Mouse (Mus musculus) MEL (cell line): ENCODE data around the gene Rasl10a. TPM values are rescaled to one million over a fixed set of nuclear protein-coding genes. Genes with fewer than 3 reads are reported as not detected.
A peak's percentile ranks its signal among the peaks of the same experiment; 100 is the strongest.

Experiments used
- DNase-seq: peaks from one replicate; pipeline ENCODE4 v3.0.0; 2011; ENCODE audit warnings: low read depth, low spot score
- H3K27ac ChIP-seq: 2 replicates; pipeline ENCODE4 v1.5.1; 2012; ENCODE audit warnings: low read depth, mild to moderate bottlenecking, control low read depth, low read length, moderate library complexity; ENCODE audit not compliant: control insufficient read depth
- H3K27me3 ChIP-seq, 2 experiments: fragments of 150-350 bp in 1 of 2; sonication (generic) in 1 of 2; 2 replicates each; pipeline ENCODE4 v1.6.1; 2012; ENCODE audit warnings: low read length in 2 of 2, mild to moderate bottlenecking in 2 of 2, improper control_type of control experiment in 1 of 2, moderate library complexity in 1 of 2; ENCODE audit not compliant: insufficient read depth in 2 of 2, control insufficient read depth in 1 of 2
- H3K36me3 ChIP-seq, 2 experiments: 2 replicates each; pipeline ENCODE4 v1.6.1; 2012 to 2014; ENCODE audit warnings: low read length in 2 of 2, improper control_type of control experiment in 1 of 2, inconsistent platforms in 1 of 2, mild to moderate bottlenecking in 1 of 2; ENCODE audit not compliant: insufficient read depth in 2 of 2, control insufficient read depth in 1 of 2
- H3K4me1 ChIP-seq, 2 experiments: fragments of 150-350 bp in 1 of 2; sonication (generic) in 1 of 2; 2 replicates each; pipeline ENCODE4 v1.6.1; 2012; ENCODE audit warnings: low read length in 2 of 2, improper control_type of control experiment in 1 of 2, mild to moderate bottlenecking in 1 of 2; ENCODE audit not compliant: insufficient read depth in 2 of 2, control insufficient read depth in 1 of 2
- H3K4me3 ChIP-seq, 2 experiments: fragments of 150-350 bp in 1 of 2; sonication (generic) in 1 of 2; 2 replicates each; pipeline ENCODE4 v1.5.1; 2012; ENCODE audit warnings: low read depth in 2 of 2, low read length in 2 of 2, mild to moderate bottlenecking in 2 of 2, moderate library complexity in 2 of 2, control low read depth in 1 of 2, improper control_type of control experiment in 1 of 2; ENCODE audit not compliant: control insufficient read depth in 1 of 2, insufficient read depth in 1 of 2
- H3K79me2 ChIP-seq: 2 replicates; pipeline ENCODE4 v1.6.1; 2012; ENCODE audit warnings: mild to moderate bottlenecking, low read length, moderate library complexity; ENCODE audit not compliant: control insufficient read depth, poor library complexity, insufficient read depth
- H3K9ac ChIP-seq: 2 replicates; pipeline ENCODE4 v1.6.1; 2012; ENCODE audit warnings: low read depth, mild to moderate bottlenecking, control low read depth, low read length, moderate library complexity; ENCODE audit not compliant: control insufficient read depth, poor library complexity, severe bottlenecking
- H3K9me3 ChIP-seq: fragments of 150-350 bp; sonication (generic); replicated peaks from 2 replicates; pipeline ENCODE4 v1.6.1; 2012; ENCODE audit warnings: mild to moderate bottlenecking, low read length, improper control_type of control experiment, moderate library complexity; ENCODE audit not compliant: insufficient read depth
- CHD2 ChIP-seq: IDR thresholded peaks from 2 replicates; pipeline ENCODE4 v1.6.1; 2011; ENCODE audit warnings: low read length, improper control_type of control experiment
- EP300 ChIP-seq, 2 experiments: IDR thresholded peaks; 2 replicates each; pipeline ENCODE4 v1.6.1; 2011; ENCODE audit warnings: improper control_type of control experiment in 2 of 2, low read length in 2 of 2, low read depth in 1 of 2, mild to moderate bottlenecking in 1 of 2
- ETS1 ChIP-seq: IDR thresholded peaks from 2 replicates; pipeline ENCODE4 v1.6.1; 2012; ENCODE audit warnings: low read depth, mild to moderate bottlenecking, inconsistent platforms, low read length, improper control_type of control experiment, moderate library complexity
- KAT2A ChIP-seq: conservative IDR thresholded peaks from 2 replicates; pipeline ENCODE4 v1.6.1; 2012; ENCODE audit warnings: low read depth, low read length, improper control_type of control experiment, inconsistent platforms
- MAFK ChIP-seq: IDR thresholded peaks from 2 replicates; pipeline ENCODE4 v1.6.1; 2011; ENCODE audit warnings: low read depth, mild to moderate bottlenecking, low read length, improper control_type of control experiment, borderline replicate concordance
- MXI1 ChIP-seq: IDR thresholded peaks from 2 replicates; pipeline ENCODE4 v1.6.1; 2011; ENCODE audit warnings: mild to moderate bottlenecking, low read depth, low read length, improper control_type of control experiment
- MYC ChIP-seq: IDR thresholded peaks from 2 replicates; pipeline ENCODE4 v1.6.1; 2011; ENCODE audit warnings: low read depth, mild to moderate bottlenecking, low read length, improper control_type of control experiment, moderate library complexity
- NRF1 ChIP-seq: IDR thresholded peaks from 2 replicates; pipeline ENCODE4 v1.6.1; 2014; ENCODE audit warnings: low read depth, mild to moderate bottlenecking, inconsistent platforms, low read length, improper control_type of control experiment, moderate library complexity; ENCODE audit not compliant: poor library complexity, insufficient read depth, severe bottlenecking
- RAD21 ChIP-seq: IDR thresholded peaks from 2 replicates; pipeline ENCODE4 v1.6.1; 2011; ENCODE audit warnings: mild to moderate bottlenecking, low read depth, low read length, improper control_type of control experiment
- RCOR1 ChIP-seq: IDR thresholded peaks from 2 replicates; pipeline ENCODE4 v1.6.1; 2012; ENCODE audit warnings: low read depth, mild to moderate bottlenecking, inconsistent platforms, low read length, improper control_type of control experiment
- TAL1 ChIP-seq: IDR thresholded peaks from 2 replicates; pipeline ENCODE4 v1.6.1; 2012; ENCODE audit warnings: mild to moderate bottlenecking, inconsistent platforms, low read length, moderate library complexity, mixed read lengths
- TBP ChIP-seq: IDR thresholded peaks from 2 replicates; pipeline ENCODE4 v1.8.0; 2011; ENCODE audit warnings: low read depth, low read length, improper control_type of control experiment
- TCF12 ChIP-seq: IDR thresholded peaks from 2 replicates; pipeline ENCODE4 v1.6.1; 2014; ENCODE audit warnings: low read depth, mild to moderate bottlenecking, inconsistent platforms, low read length, improper control_type of control experiment, moderate library complexity
- USF2 ChIP-seq, 2 experiments: IDR thresholded peaks; 2 replicates each; pipeline ENCODE4 v1.6.1; 2011 to 2012; ENCODE audit warnings: improper control_type of control experiment in 2 of 2, low read length in 2 of 2, borderline replicate concordance in 1 of 2, inconsistent platforms in 1 of 2, low read depth in 1 of 2, mild to moderate bottlenecking in 1 of 2; ENCODE audit not compliant: insufficient read depth in 1 of 2
- polyA plus RNA-seq, 2 experiments: library from polyadenylated mRNA; stranded (reverse) in 1 of 2; unstranded in 1 of 2; fragments of >175 nt in 1 of 2; fragments of >200 nt in 1 of 2; gene quantifications; 2 replicates each; pipeline versions ENCODE4 v1.2.1 to v1.2.4; 2012; ENCODE audit warnings: low replicate concordance in 2 of 2, low read depth in 1 of 2; ENCODE audit not compliant: insufficient read length in 2 of 2, insufficient read depth in 1 of 2, missing spikeins in 1 of 2
- total RNA-seq: library from RNA; depleted of rRNA; stranded (reverse); fragments of 300-350 nt; gene quantifications from 2 replicates; pipeline ENCODE4 v1.2.3, GENCODE M21; 2012

Rasl10a gene
- total and polyA plus RNA-seq, 3 experiments = 0.23 to 1.3 TPM; not detected in 1

GRCm38 (mm10) chr11:5100283-5100682 lies 42.4 kb downstream of the Rasl10a start (continued):
- TF ChIP-seq NRF1 (no peak), MXI1 (no peak), EP300 (IDR thresholded peaks at IDR 0.05; ENCODE audit: low read depth in 1 of 2, low read length in 2 of 2) (peak in 1 of 2 experiments; percentile 42; a peak in 1 of 4 replicates), RAD21 (no peak), TCF12 (no peak)

GRCm38 (mm10) chr11:5100801-5101200 lies 42.9 kb downstream of the Rasl10a start:
- peak overlapping the region; percentile 99 for H3K9ac ChIP-seq
- H3K36me3 ChIP-seq = peaks cover 6 to 42% of the 10 kb centered on the region in 2 experiments
- H3K27ac ChIP-seq = peak overlapping the region; percentile 75
- peaks cover 56% of the 10 kb centered on the region for H3K79me2 ChIP-seq
- H3K9me3 ChIP-seq = no peaks in the 10 kb centered on the region
- no peak for TF ChIP-seq CHD2
- 0 out of 4 replicates have a peak, but pooled peaks of 1 of the 2 experiments have one; percentile 7 for TF ChIP-seq EP300 (IDR thresholded peaks at IDR 0.05; ENCODE audit: low read depth in 1 of 2, low read length in 2 of 2)
- TF ChIP-seq MAFK = no peak
- 0 out of 2 replicates have a peak, but pooled peaks have one; percentile 19 for TF ChIP-seq TAL1
- TF ChIP-seq ETS1 = peak; percentile 47; the same call in 1 of the 2 replicates
- TF ChIP-seq USF2 (IDR thresholded peaks at IDR 0.05; ENCODE audit: borderline replicate concordance in 1 of 2, insufficient read depth in 1 of 2, low read depth in 1 of 2, low read length in 2 of 2) = no peak
- TF ChIP-seq RCOR1 = no peak
- TF ChIP-seq, all 39 proteins: peak for 3
- H3K4me3 ChIP-seq = peak overlapping the region; percentile 90 to 94
- H3K4me1 ChIP-seq = peaks cover 19 to 38% of the 10 kb centered on the region in 2 experiments
- H3K27me3 ChIP-seq = no peaks in the 10 kb centered on the region
- peak; percentile 61 for DNase-seq

DNA sequence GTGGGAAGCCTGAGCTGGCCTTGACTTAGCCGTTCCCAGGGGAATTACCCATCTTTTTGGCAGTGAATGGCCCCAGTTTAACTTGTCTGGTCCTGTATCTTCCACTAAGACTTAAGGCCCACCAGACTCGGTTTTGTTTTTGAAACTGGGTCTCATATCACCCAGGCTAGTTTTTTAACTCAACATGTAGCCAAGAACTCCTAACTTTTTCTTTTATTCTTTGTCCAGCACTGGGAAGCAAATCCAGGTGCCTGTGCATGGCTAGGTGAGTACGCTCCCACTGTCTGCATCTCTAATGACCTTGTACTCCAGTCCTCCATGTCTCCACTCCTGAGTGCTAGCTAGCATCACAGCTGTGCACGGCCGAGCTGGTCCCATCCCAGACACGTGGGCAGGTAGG lies 43.7 kb downstream of the Rasl10a start:
- H3K9ac ChIP-seq = no peak overlapping the region; the same call in 1 of the 2 replicates
- peaks cover under 1 to 33% of the 10 kb centered on the region in 2 experiments for H3K36me3 ChIP-seq
- H3K9me3 ChIP-seq = no peaks in the 10 kb centered on the region
- H3K79me2 ChIP-seq = peaks cover 48% of the 10 kb centered on the region
- H3K4me3 ChIP-seq = no peak overlapping the region
- DNase-seq = no peak
- TF ChIP-seq KAT2A (no peak), TBP (no peak), MXI1 (0 out of 2 replicates have a peak, but pooled peaks have one; percentile 7), MYC (no peak)
- TF ChIP-seq, all 39 proteins: peak for 1
- peaks cover 15 to 34% of the 10 kb centered on the region in 2 experiments for H3K4me1 ChIP-seq
- H3K27me3 ChIP-seq = no peaks in the 10 kb centered on the region
- peak overlapping the region; percentile 75 for H3K27ac ChIP-seq
